Mouse (Mus musculus): ENCODE results near the gene Dclk1.
A peak's percentile ranks its signal among the peaks of the same experiment; 100 is the strongest.
"Not testable (repeated sequence)": the region's sequence is repeated elsewhere in the genome, so short reads cannot be mapped to it uniquely, and the experiment has no call there.

Dclk1 gene

DNA sequence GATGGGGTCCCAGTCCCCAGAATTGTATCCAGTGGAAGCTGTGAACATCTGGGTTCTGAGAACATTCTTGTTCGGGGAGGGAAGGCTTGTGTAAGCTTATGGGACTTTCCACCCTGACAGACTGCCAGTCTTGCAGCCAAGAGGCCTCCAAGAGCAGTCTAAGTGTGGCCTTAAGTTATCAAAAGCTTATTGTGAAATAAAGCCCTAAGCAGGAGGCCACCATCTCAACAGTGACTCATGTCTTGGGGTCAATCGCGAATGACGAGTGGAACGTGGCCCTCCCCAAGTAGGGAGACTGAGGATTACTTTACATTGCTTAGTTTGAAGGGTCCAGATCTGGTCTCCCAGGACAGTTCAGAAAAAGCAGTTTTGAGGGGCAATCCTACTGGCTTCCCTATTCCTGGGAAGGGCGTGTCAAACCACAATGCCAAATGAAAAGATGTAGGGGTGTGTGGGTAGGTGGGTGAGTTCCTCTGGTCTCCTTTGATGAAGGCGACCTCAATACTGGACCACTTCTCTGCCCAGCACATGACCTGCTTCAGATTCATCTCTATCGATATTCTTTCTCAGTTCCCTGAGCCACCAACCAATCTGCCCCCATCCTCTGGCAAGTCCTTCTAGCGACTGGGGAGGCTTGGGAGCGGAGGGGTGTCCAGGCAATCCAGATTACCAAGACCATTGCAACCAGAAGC is at the start of gene Dclk1:
Gene Dclk1 (plus strand): TSS at position 635 of the 692 bp plus-strand sequence.
- DNase-seq: no peak

DNA sequence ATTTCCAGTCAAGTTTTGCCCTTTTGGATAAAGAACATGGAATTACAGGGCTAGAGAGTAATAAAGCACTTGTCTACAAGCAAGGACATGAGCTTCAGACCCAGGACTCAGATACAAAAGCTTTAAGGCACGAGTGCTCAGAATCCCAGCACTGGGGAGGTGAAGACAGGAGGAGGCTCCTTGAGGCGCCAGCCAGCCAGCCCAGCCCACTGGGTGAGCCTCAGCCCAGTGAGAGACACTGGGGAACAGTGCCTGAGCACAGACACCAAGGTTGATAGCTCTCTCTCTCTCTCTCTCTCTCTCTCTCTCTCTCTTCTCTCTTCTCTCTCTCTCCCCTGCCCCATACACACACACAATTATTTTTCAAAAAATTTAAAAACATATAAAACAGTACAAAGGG is 48.8 kb upstream of the Dclk1 start:
- DNase-seq: no peak

DNA sequence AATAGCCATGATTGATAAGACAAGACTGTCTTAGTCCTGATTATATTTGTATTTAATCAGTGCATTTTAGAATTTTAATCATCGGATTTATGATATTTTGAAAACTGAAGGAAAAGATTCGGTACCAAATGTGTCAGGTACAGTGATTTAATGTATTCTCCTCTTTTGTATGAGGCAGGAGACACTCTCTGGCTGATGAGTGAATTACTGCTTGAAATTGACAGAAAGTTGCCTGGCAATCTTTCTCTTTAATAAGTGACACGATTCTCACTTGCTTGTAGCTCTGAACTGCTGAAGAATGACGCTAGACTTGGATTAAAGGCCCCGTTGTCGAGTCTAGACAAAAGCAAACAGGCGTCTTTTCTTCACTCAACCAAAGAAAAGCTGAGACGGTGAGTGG is 47.4 kb upstream of the Dclk1 start:
- DNase-seq: no peak

DNA sequence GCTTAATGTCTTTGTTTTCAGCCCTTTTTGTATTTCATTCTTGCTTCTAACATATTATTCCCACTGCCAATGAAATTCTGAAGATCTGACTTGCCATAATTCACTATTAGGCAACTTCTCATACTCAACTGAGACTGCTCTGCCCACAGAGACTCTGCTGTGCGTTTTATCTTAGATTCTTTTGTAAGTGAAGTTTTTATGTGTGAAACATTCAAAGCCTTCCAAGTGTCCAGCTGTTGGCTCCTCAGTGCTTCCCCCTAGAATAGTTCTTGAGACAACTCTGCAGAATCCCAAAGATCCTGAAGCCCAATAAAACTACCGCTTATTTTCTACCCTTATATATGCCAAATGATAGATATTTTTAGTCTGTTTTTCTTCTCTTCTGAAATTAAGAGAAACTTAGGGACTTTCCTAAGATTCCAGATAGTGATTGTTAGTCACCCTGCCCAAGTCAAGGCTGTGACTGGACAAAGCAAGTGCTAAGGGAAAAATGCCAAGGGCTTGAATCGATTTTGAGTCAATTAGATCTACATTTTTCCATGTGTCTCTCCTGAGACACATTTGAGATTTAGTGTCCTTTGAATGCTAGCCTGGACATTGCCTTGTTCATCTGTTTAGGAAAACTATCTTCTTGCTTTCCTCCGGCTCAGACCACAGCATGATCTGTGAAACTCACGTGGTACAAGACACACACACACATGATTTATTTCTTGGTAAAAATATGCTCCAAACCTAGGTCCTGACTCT is 46.4 kb upstream of the Dclk1 start:
- no peak for DNase-seq

DNA sequence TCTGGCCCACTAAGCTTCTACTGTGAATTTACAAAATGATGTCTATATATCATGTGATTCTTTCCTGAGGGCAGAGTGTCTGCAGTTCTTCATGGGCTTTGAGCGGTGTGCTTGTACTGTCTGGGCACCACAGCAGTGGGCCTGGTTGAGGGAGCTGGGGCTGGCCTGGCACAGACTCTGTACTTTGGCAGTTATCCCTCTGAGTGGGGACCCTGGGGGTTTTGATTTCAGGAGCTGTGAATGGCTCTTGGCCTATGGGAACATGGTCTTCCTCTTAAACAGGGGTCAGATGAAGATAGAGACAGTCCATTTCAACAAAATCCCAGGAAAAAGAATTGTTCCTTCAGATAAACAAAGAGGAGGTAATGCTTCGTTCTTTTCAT is 45.8 kb upstream of the Dclk1 start:
- DNase-seq: no peak

DNA sequence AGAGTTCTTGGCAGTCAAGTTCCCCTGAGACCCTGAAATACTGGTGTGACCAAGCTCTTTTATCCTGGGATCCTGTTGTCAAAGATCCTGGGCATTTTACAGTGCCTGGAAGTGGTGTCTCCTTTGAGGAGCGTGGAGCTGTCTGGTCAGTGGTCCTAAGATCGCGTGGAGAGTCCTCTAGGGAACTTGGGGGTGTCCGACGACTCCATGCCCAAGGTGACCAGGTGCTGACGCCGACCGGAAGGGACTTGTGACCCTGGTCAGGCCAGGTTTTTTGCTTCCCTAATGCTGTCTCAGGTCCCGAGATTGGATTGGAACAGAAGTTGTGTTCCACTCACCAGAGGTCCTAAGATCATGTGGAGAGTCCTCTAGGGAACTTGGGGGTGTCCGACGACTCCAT is 38.5 kb upstream of the Dclk1 start:
- DNase-seq: not testable (repeated sequence)

DNA sequence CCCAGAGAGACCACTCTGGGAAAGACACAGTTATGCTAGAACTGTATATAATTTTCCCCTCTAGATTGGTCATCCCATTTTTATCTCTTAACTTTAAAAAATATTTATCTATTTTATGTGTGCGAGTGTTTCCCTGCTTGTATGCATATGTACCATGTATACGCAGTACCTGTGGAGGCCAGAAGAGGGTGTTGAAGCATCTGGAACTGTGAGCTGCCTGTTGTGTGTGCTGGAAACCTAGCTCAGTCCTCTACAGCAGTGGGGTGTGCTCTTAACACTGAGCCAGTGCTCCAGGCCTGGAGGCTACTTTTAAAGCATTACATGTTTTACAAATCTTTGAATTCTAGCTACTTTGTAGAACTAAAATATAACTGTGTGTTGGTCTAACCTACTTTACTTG is 35.8 kb upstream of the Dclk1 start:
- DNase-seq: no peak

DNA sequence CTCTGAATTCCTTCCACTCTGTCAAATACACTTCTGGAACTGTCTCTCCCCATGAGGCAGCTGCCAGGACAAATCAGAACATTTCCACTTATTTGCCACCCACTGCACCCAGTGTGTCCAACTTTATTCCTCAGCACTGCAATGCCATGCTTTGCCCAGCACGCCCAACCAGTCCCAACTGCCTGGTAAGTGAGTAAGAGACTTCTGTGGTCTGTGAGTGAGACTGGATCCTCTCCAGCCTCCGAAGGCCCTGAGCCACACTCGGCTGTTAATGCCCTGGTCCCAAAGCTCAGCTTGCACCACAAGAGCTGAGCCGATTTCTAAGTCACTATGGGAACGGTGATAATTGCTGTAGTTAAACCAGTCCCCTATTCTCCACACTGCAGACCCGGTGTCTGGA is 34.5 kb upstream of the Dclk1 start:
- DNase-seq: no peak

DNA sequence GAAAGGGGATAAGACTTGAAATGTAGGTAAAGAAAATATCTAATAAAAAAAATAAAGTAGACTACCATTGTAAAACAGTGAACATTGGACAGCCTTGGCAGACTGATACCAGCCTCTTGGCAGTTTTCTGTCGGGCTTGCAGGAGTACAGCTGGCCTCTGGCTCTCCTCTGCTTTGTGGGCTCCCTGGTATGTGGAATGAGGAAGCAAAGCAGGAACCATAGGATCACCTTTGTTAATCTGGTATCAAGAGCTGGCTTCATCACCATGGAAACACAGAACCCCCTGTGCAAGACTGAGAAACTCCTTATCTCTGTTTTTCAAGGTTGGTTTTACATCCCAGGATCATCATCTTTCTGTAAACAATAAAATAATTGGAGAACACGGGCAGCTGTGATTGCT is 29.9 kb upstream of the Dclk1 start:
- DNase-seq: no peak

DNA sequence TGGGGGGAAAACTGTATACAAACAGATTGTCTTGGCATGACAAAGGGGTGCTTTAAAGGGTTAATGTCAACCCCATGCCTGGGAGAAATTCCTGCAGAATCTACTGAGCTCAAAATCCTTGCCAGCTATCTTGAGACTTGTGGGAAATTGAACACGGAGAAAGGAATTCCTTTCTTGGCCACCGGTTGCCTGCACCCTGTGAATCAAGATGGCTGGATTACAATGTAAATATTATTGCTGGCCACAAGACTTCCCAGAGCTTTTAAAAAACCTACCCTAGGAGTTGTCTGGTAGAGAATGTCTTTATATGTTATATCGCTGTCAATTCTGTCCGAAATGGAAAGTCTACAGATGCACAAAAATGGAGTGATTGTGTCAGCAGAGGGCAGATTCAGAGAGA is 28.4 kb upstream of the Dclk1 start:
- DNase-seq: no peak

DNA sequence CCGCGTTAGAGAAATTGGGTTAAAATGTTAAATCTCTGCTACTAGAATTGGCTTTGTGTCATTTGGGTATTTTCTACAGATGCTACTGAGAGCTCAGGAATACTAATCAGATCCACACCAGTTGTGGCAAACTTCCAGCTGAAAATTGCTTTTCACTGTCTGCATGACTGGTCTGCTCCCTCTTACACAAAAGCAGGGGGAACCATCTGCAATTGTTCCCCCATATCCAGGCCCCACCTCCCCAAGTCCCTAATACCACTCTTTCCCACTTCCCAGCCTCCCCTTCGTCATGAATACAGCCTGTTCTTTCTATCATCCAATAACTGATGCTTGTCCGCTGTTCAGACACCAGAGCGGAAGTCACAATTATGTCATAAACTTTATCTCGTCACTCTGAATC is 27.8 kb upstream of the Dclk1 start:
- DNase-seq: peak; percentile 38

DNA sequence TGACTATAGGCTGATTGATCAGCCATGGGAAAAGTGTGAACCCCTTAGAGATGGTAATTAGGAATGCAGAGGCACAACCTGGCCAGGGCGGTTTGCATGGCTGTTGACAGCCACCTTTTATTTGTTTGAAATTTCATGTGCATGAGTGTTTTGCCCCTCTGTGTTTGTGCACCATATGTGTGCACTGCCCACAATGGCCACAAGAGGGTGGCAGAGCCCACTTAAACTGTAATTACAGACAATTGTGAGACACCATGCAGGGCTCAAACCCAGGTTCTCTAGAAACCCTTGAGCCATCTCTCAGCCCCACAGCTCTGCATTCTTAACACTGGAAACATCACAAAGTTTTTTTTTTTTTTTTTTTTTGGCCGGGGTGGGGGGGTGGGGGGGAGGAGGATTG is 19.7 kb upstream of the Dclk1 start:
- no peak for DNase-seq

DNA sequence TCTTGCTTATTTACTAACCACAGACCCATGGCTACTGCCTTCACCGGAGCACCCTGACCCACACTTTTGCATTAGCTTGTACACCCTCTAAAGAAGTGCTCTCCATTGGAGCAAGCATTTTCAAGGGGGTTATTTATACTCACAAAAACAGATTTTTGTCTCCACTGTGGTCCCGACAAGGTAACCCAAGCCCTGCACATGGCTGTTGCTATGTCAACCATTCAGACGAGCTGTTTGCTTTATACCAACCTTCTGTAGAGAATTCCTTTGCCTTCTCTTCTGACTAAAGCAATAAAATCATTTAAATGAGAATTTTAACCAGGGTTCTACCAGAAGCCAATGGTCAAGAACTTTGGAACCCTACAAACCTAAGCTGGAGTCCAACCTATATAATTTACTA is 18.3 kb upstream of the Dclk1 start:
- DNase-seq: no peak

DNA sequence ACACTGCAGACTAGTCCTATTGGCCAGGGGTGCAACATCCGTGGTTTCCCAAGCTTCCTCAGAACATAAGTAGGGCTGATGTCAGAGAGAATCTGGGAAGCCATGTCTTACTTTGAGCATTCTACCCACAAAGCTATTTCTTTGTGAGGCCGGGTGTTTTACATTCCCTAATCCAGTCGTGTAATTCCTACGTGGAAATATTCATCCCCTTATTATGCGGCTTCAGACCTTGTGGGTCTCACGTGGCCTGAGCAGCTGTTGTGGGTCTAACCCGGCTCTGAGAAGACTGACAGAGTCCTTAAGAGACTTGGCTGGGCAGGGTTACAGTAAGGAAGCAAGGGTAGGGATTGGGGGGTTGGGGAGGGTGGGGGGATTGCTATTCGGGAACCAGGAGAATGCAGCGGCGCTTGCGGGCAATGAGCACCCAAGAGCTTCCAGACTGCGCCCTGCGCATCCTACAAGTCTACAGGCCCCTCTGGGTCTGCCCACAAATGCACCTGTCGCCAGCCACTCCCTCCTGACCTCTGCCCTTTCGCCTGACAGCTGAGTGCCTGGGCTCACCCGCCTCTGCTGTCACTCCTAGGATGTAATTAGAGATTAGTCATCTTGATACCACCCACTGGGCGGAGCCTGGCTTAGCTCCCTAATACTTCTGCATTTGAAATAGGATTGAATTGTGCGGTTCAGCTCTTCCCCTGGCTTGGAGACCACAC is 15.5 kb upstream of the Dclk1 start:
- DNase-seq: peak; percentile 34

DNA sequence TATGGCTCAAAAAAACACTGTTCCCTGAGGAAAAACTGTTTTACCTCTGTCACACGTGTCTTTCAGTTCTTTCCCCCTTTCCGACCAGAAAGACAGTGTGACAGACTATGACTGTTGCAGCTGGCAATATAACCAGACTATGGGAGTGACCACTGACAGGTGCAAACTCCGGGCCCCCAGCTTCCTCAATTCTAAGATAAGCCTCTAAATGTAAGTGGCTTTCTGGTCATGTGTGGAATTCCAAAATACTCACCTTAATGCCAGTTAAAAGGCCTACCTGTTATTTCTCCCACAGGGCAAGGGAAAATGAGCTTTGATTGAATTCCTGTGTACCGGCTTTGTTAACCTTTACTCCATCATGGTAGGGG is 15.0 kb upstream of the Dclk1 start:
- DNase-seq: no peak

DNA sequence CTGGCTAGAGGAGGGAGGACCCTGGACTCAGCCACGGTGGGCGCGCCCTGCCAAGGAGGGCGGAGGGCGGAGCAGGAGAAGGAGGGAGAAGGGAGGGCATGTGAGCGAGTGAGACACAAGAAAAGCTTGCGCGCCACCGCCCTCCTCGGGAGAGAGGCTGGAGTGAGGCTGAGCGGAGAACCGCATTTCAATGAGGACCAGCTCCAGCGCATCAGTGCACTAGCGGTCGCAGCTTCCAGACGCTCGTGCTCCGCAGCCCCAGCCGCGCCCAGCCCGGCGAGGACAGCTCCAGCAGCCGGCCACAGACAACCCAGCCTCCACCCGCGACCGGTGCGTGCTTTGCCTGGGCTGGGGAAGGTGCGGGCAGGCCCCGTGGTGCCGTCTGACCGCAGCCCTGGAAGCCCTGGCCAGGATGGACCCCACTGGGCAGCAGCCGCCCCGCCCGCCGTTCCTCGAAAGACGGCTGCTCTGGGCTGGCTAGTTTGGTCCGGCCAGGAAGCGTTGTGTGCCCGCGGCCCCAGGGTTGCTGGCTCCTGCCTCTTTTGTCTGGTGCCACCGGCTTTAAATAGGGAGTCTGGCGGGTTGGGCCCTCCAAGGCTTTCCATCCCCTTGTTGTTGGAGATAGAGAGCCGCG is 375 bp downstream of the Dclk1 start:
- peak; percentile 80 for DNase-seq

DNA sequence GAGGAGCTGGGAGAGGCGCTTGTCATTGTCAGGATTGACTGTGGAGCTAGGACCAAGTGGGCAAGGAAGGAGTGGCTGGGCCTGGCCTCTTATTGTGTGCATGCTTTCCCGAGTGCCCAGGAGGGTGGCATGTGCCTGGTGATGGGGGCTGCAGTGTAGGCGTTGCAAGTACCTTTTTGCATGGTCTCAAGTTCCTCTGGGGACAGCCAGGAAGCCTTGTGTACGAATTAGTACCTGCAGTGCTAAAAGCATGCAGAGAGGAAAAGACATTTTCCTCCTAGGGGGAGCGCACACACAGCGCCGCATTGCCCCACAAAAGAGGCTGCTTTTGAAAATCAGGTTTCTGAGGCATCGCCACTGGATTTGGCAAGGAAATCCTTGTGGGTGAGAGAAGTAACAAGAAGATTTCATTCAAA is 900 bp downstream of the Dclk1 start:
- peak; percentile 35 for DNase-seq

DNA sequence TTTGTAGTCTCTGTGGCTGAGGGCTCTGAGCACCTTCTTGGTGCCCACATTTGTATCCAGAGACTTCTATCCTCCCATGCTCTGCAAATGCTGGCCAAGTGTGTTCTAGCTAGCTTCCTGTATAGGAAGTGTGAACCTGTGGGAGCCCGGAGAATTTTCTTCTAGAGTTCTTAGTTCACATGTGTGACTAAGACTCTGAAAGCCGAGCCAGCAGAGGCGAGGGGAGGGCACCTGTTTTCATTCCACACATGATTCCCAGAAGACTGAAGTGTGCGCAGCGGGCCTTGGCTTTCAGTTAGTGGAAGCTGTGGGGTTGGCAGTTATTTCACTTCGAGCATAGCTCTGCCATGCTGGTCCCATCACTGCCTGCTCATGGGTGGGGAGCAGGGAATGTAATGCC is 1.9 kb downstream of the Dclk1 start:
- DNase-seq: no peak

DNA sequence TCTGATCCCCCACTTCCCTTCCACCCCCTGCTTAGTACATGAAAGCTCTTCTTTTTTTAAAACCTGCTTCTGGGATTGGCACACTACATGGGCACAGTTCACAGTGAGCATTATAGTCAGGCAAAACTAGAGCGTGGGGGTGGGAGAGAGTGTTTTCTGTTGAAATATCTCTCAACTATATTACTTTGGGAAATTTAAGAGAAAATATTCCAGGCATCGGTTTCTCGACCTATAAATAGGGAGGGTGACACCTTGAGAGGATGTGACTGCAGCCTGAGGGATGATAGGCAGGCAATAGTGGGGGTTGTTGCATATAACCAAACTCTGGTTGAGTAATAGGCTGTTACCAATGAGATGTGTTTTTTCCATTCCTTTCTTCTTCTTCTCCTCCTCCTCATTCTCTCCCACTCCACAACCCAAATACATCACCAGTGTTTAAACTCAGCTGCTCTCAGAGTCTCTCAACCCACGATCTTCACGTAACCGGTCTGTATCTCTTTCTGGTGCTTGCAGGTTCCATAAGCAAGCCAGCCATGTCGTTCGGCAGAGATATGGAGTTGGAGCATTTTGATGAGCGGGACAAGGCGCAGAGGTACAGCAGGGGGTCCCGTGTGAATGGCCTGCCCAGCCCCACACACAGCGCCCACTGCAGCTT is 4.6 kb downstream of the Dclk1 start:
- DNase-seq: no peak

DNA sequence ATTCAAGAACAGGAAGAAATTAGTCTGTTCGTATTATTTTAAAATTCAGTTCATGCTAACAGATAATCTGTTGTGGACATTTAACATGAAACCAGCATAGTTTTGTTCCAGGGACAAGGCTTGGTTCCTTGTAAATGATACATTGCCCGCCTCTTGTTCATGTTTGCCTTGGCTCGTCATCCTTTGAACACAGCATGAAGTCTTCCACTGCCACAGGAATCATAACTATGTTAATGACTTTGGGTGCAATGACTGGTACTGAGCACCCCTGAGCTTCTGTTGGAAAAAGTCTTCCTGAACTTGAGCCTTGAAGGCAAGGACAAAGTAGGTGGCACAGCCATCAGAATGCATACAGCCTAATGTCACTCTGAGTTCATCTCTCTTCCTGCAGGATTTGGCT is 5.9 kb downstream of the Dclk1 start:
- no peak for DNase-seq

DNA sequence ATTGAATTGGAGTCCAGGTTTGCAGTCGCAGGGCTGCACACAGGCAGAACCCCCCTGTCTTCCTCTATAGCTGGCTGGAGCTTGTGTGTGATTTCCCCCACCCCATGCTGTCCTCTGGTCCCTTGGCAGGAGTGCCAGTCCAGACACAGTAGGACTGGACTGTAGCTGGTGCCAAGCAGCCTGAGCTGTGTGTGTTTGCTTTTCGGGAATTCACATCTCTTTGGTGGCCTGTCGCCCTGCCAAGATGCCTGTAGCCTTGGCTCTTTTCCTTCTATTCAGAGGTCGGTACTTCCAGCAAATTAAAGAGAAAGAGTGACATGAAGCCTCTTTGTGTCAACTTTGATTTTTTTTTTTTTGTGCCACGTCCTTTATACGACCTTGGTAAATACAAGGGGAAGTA is 6.3 kb downstream of the Dclk1 start:
- peak; percentile 56 for DNase-seq

DNA sequence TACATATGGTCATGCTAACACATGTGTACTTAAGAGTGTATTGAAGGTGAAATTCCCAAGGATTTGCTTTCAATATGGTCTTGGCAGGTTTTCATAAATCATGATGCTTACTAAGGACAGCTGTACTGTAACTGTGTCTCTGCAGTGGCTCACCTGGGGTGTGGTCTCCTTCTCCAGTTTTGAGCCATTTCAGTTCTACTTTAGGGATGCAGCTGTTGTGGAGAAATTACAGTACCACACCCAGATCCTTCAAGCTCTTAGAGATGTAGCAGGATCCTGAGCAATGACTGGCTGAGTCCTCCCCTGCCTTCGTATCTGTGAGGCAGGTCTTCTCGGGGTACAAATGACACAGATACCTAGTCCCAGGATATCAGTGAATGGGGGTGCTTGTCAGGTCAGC is 8.5 kb downstream of the Dclk1 start:
- DNase-seq: no peak

DNA sequence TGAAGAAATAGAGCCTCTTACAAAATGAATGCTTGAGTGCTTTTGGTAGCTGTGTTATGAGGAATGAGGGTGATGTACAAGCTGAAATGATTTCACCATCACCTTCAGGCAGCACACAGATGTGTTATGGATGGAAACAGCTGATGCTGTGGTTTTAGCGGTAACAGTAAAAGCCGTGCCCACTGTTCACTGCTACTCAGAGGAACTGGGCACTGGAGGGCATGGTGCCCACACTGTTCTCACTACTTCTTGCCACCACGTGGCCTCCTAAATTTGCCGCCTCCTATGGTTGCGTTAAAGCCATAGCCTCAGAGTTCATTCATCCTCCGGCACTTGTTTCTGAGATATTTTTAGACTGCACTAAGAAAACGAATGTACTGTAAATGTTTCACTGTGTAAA is 18.0 kb downstream of the Dclk1 start:
- DNase-seq: no peak

Data from layer of hippocampus, adult 9-11 months (tissue).